Mouse (Mus musculus) spleen, postnatal 4 days (tissue): ENCODE results near the gene H2-M11.

Experiments used
- DNase-seq, 2 experiments: peaks; one replicate each; pipeline ENCODE4 v3.0.0; 2022; ENCODE audit warnings: low spot score in 2 of 2

The H2-M11 gene

DNA sequence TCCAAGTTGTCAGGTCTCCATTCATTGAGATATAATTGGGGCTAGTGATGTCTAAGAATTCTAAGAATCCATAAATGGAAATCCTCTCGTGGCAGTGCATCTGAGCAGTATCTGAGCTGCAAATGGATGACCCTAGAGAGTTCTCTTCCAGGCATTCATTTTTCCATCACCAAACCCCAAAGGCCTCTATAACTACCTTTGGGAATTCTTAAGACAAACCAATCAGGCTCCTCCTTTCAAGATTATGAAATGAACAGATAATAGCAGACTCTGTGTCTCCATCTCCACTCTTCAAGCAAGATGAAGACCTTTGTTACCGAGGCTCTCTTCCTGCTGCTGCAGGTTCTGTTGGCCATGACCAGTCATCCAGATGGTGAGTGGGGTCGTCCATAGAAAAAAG is at the start of gene H2-M11:
H2-M11 (plus strand) TSS at position 301 of the 400 bp plus-strand sequence.
- no peak for DNase-seq

DNA sequence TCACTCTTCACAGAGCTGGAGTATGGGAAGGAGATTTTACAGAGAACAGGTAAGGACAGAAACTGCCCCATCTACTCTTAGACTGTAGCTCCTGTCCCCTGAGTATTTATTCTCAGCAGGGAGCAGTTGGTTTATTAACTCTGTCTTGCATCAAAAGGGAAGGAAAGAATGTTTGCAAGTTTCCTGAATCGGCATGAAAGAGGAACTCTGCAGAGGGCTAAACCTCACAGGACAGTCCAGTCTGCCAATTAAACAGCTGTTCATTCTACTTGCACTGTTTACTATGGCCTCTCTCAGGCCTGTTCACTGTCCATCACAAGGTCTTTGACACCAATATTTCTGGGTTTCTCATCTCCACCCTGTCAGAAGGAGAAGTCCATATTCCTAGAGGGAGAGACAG is 46.4 kb upstream of the H2-M11 start:
- DNase-seq, result no peak

DNA sequence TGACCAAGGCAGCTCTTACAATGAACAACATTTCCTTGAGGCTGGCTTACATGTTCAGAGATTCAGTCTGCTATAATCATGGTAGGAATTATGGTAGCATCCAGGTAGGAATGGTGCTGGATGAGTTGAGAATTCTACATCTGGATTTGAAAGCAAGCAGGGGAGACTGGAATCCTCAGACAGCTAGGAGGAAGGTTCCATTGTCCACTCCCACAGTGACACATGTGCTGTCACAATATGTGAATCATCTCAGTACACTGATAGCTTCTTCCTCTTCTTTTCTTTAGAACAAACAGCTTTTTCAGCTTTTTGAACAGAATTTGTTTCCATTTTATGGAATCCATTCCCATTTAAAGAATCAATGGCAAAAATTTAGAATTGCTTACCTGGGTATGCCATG is 43.0 kb upstream of the H2-M11 start:
- DNase-seq, result no peak
